Mouse (Mus musculus) megakaryocyte, embryonic 14.5 days (primary cell): ENCODE measurements around the gene Cdc73.

Experiments
- FLI1 ChIP-seq: IDR thresholded peaks from 2 replicates; pipeline ENCODE4 v1.6.1; 2012; ENCODE audit warnings: low read length, inconsistent platforms, mixed read lengths
- GATA1 ChIP-seq: IDR thresholded peaks from 3 replicates; pipeline ENCODE4 v1.6.1; 2012; ENCODE audit warnings: mixed read lengths, low read length, inconsistent platforms, borderline replicate concordance

GRCm38 (mm10) chr1:143740581-143740980 is 37.9 kb upstream of the Cdc73 start:
- no peak for TF ChIP-seq GATA1
- no peak for TF ChIP-seq FLI1
